Mouse (Mus musculus) cerebellum, postnatal 14 days (tissue): ENCODE data around the gene Sbds.

ENCODE experiments used
- DNase-seq, 2 experiments: peaks; one replicate each; pipeline ENCODE4 v3.0.0; 2021; ENCODE audit warnings: mixed read lengths in 2 of 2

Gene Sbds

GRCm38 (mm10) chr5:130197454-130197853 is 57.9 kb downstream of the Sbds start:
- no peak for DNase-seq

- no peak for DNase-seq
Observed at GRCm38 (mm10) chr5:130196307-130196706, 59.0 kb downstream of the Sbds start.
